20 mouse cellular contexts compared by ENCODE assay signal in genomic region chr8:57592604-57593003, GRCm38 (mm10).
DNase-seq lines count a peak whose midpoint lies in the region; ATAC-seq and TF ChIP-seq lines count a peak whose summit lies in the region.
"Had no signal": no experiment of that assay in that cellular context is flagged by ENCODE, and none has a peak within 500 bp of the region (broad histone marks: within the 10 kb centered on the region; RNA-seq: fewer than 3 reads in every experiment).

No protein-coding gene starts in this region.

- ATAC-seq in liver, embryonic 12.5 days, result no peak
- peak; percentile 55 for ATAC-seq in common myeloid progenitor, adult 5-6 weeks (replicated peaks; ENCODE audit: low read depth, poor library complexity, severe bottlenecking)
- peak; percentile 53; the same call in 1 of the 2 replicates for ATAC-seq in monocyte, adult 5-6 weeks (replicated peaks; ENCODE audit: insufficient number of reproducible peaks, low FRiP score, low TSS enrichment, poor library complexity, severe bottlenecking)
- no peak for ATAC-seq in hindbrain, embryonic 16.5 days
- ATAC-seq: intestine, embryonic 15.5 days; midbrain, embryonic 13.5 days had no signal

- intact Hi-C loops in gastrocnemius, postnatal 14 days (cut with DNase I; ENCODE audit: low total_unique reads), result no loop called here

- no peaks in the 10 kb centered on the region for H3K9me3 ChIP-seq in liver, embryonic 12.5 days (replicated peaks)
- H3K9me3 ChIP-seq in hindbrain, embryonic 16.5 days (ENCODE audit: control insufficient read depth, low read length), result no peaks in the 10 kb centered on the region
- H3K9me3 ChIP-seq: forebrain, embryonic 10.5 days; intestine, embryonic 15.5 days; midbrain, embryonic 13.5 days; stomach, embryonic 15.5 days had no signal

- no peak for TF ChIP-seq POLR2A in liver, adult 2 months (IDR thresholded peaks at IDR 0.05; ENCODE audit: extremely low read depth, insufficient read depth, low read length)

- no peaks in the 10 kb centered on the region for H3K36me3 ChIP-seq in liver, adult 2 months (ENCODE audit: control insufficient read depth, insufficient read depth, low read length)
- no peaks in the 10 kb centered on the region for H3K36me3 ChIP-seq in liver, embryonic 12.5 days
- no peaks in the 10 kb centered on the region for H3K36me3 ChIP-seq in hindbrain, embryonic 16.5 days (ENCODE audit: control insufficient read depth, insufficient read depth, low read length)
- H3K36me3 ChIP-seq: forebrain, embryonic 10.5 days; intestine, embryonic 15.5 days; midbrain, embryonic 13.5 days; stomach, embryonic 15.5 days had no signal

- no peaks in the 10 kb centered on the region for H3K79me2 ChIP-seq in liver, adult 2 months (ENCODE audit: control insufficient read depth, insufficient read depth, low read length)

- H3K9ac ChIP-seq in liver, adult 2 months (ENCODE audit: low read depth, low read length), result no peak overlapping the region
- no peak overlapping the region for H3K9ac ChIP-seq in liver, embryonic 12.5 days
- no peak overlapping the region for H3K9ac ChIP-seq in hindbrain, embryonic 16.5 days (ENCODE audit: low read depth, low read length)
- H3K9ac ChIP-seq: intestine, embryonic 15.5 days; midbrain, embryonic 13.5 days; stomach, embryonic 15.5 days had no signal

- no peak overlapping the region for H3K4me3 ChIP-seq in liver, adult 2 months (ENCODE audit: insufficient read depth, low read depth, low read length)
- H3K4me3 ChIP-seq in liver, embryonic 12.5 days, result no peak overlapping the region
- no peak overlapping the region for H3K4me3 ChIP-seq in hindbrain, embryonic 16.5 days (ENCODE audit: low read length)
- H3K4me3 ChIP-seq: forebrain, embryonic 10.5 days; gastrocnemius, adult 2 months; heart, adult 2 months; intestine, embryonic 15.5 days; layer of hippocampus, adult 2 months; midbrain, embryonic 13.5 days; stomach, embryonic 15.5 days had no signal

- H3K27ac ChIP-seq in liver, adult 2 months (replicated peaks; ENCODE audit: insufficient read depth, low read depth, low read length), result no peak overlapping the region
- H3K27ac ChIP-seq in liver, embryonic 12.5 days, result no peak overlapping the region
- no peak overlapping the region for H3K27ac ChIP-seq in hindbrain, embryonic 16.5 days (ENCODE audit: low read depth, low read length)
- H3K27ac ChIP-seq: forebrain, embryonic 10.5 days; gastrocnemius, adult 2 months; heart, adult 2 months; intestine, embryonic 15.5 days; kidney, postnatal 0 days; layer of hippocampus, adult 2 months; midbrain, embryonic 13.5 days; stomach, embryonic 15.5 days had no signal

- peak; percentile 13 for DNase-seq in liver, adult 2 months (ENCODE audit: extremely low read depth, low read depth, low spot score)
- peak; percentile 17 for DNase-seq in CD4-positive, CD25-positive, alpha-beta regulatory T cell, adult 2 months (ENCODE audit: low read depth, low spot score)
- no peak for DNase-seq in adrenal gland, postnatal 36 days
- no peak for DNase-seq in gastrocnemius, postnatal 14 days
- DNase-seq: adrenal gland, adult 2 months; B cell, adult 2 months; cerebellum, adult 2 months; gastrocnemius, adult 2 months; heart, adult 2 months; spleen, adult 18-20 months had no signal

- H3K4me2 ChIP-seq in liver, embryonic 12.5 days, result no peak overlapping the region
- H3K4me2 ChIP-seq in hindbrain, embryonic 16.5 days (ENCODE audit: low read length), result no peak overlapping the region
- H3K4me2 ChIP-seq: intestine, embryonic 15.5 days; midbrain, embryonic 13.5 days; stomach, embryonic 15.5 days had no signal

- H3K27me3 ChIP-seq in liver, adult 2 months (ENCODE audit: control insufficient read depth, insufficient read depth, low read length), result no peaks in the 10 kb centered on the region
- no peaks in the 10 kb centered on the region for H3K27me3 ChIP-seq in liver, embryonic 12.5 days (replicated peaks)
- H3K27me3 ChIP-seq in hindbrain, embryonic 16.5 days (replicated peaks; ENCODE audit: control insufficient read depth, insufficient read depth, low read length), result no peaks in the 10 kb centered on the region
- H3K27me3 ChIP-seq: intestine, embryonic 15.5 days; midbrain, embryonic 13.5 days; stomach, embryonic 15.5 days had no signal

- H3K4me1 ChIP-seq in liver, adult 2 months (ENCODE audit: control insufficient read depth, insufficient read depth, low read length), result no peaks in the 10 kb centered on the region
- H3K4me1 ChIP-seq in liver, embryonic 12.5 days, result peaks cover 59% of the 10 kb centered on the region
- H3K4me1 ChIP-seq in hindbrain, embryonic 16.5 days (ENCODE audit: control insufficient read depth, insufficient read depth, low read depth, low read length), result no peaks in the 10 kb centered on the region
- H3K4me1 ChIP-seq: stomach, embryonic 15.5 days had no signal

- no peak for TF ChIP-seq CTCF in liver, adult 2 months (IDR thresholded peaks at IDR 0.05; ENCODE audit: low read depth, low read length)

- 76% methylated on average over 7 of the region's 7 CpGs for whole genome bisulfite sequencing in liver, adult 2 months
- WGBS in liver, embryonic 12.5 days (ENCODE audit: insufficient replicate concordance), result 50% methylated on average over 7 of the region's 7 CpGs
- 83% methylated on average over 7 of the region's 7 CpGs for WGBS in hindbrain, embryonic 16.5 days

Comparison
In these comparisons a context has a peak if more than half of its experiments do, and no peak if none do; other contexts are left out.
1. DNase-seq: peak in liver, adult 2 months (single experiment) and CD4-positive, CD25-positive, alpha-beta regulatory T cell, adult 2 months (single experiment); none in adrenal gland, postnatal 36 days (0 of 2) and gastrocnemius, postnatal 14 days (single experiment).
2. ATAC-seq: peak in common myeloid progenitor, adult 5-6 weeks (single experiment) and monocyte, adult 5-6 weeks (single experiment); none in liver, embryonic 12.5 days (single experiment) and hindbrain, embryonic 16.5 days (single experiment).